Mouse (Mus musculus) embryonic stem cell, embryonic (primary cell): Measurements from ENCODE around the gene Col8a2.

Experiments
- CTCF ChIA-PET, 4 experiments: fragments of 300-600 bp in 2 of 4; fragments of 350-600 bp in 2 of 4; sonication (Branson Sonifier 250); formaldehyde crosslinking; loops; one replicate each; lab custom pipeline; 2022; ENCODE audit warnings: inconsistent platforms in 2 of 4; lab: Charles Lee
- POLR2A ChIA-PET, 4 experiments: fragments of 300-600 bp in 2 of 4; fragments of 350-600 bp in 2 of 4; sonication (Branson Sonifier 250); formaldehyde crosslinking; loops; one replicate each; lab custom pipeline; 2022; ENCODE audit warnings: antibody characterized with exemption in 4 of 4, inconsistent platforms in 1 of 4; lab: Charles Lee

Col8a2 gene

GRCm38 (mm10) chr4:126306058-126306457, 19.5 kb downstream of the Col8a2 start:
- POLR2A ChIA-PET = interaction anchor here in 2 of 4 experiments (0.6 to 2.1 kb wide), 4 partner anchors 8 to 94 kb away, joined by 3 to 5 read pairs (median 4); no protein-coding TSS in a partner anchor
- CTCF ChIA-PET = interaction anchor here (0.6 to 2.7 kb wide), 6 partner anchors 15 to 149 kb away, joined by 3 to 8 read pairs (median 3); partner anchors contain the start of genes Tekt2 (in 1 of the 4) and Trappc3 (in 1 of the 4)

- ChIA-PET CTCF (interaction anchor here in 3 of 4 experiments (0.7 to 2.7 kb wide), 4 partner anchors 15 to 126 kb away, joined by 3 to 8 read pairs (median 4); partner anchors contain the start of genes Adprhl2 (in 1 of the 3) and Trappc3 (in 1 of the 3)), POLR2A (interaction anchor here in 2 of 4 experiments (0.5 to 2.1 kb wide), 5 partner anchors 9 to 95 kb away, joined by 3 to 5 read pairs (median 4); partner anchors contain the start of gene Adprhl2 (in 1 of the 2))
These were observed 20.2 kb downstream of the Col8a2 start for GRCm38 (mm10) chr4:126306827-126307226.

GRCm38 (mm10) chr4:126309211-126309921, 22.8 kb downstream of the Col8a2 start:
- POLR2A ChIA-PET = interaction anchor here (0.6 to 3.0 kb wide), 19 partner anchors 12 to 235 kb away, joined by 3 to 13 read pairs (median 4); partner anchors contain the start of genes Adprhl2 (in 3 of the 4), Col8a2 (in 1 of the 4), Sh3d21 (in 1 of the 4) and Trappc3 (in 1 of the 4)
- CTCF ChIA-PET = interaction anchor here (0.5 to 2.9 kb wide), 60 partner anchors 8 to 1531 kb away, joined by 3 to 27 read pairs (median 4); partner anchors contain the start of genes Adprhl2 (in 4 of the 4), Tekt2 (in 2 of the 4), Ago3 (in 1 of the 4) and Col8a2 (in 1 of the 4)

DNA sequence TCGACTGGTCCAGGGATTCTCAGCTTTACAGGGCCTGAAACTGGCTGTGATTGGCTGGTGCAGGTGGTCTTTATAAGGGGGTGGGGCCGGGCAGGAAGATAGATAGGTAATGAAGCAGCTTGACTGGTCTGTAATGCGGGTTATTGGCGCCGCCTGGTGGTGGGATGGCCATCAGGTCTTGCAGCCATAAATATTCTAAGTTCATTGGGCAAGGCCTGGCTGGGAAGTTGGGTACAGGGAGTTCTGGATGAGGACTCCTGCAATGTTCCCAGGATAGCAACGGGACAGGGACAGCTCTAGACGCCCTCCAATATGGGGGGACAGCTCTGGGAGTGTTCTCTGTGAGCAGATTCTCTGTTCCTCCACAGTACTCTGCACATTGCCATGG, 23.3 kb downstream of the Col8a2 start:
- POLR2A ChIA-PET = interaction anchor here (0.5 to 3.0 kb wide), 20 partner anchors 11 to 234 kb away, joined by 3 to 13 read pairs (median 4); partner anchors contain the start of genes Adprhl2 (in 3 of the 4), Trappc3 (in 2 of the 4), Col8a2 (in 1 of the 4) and Sh3d21 (in 1 of the 4)

DNA sequence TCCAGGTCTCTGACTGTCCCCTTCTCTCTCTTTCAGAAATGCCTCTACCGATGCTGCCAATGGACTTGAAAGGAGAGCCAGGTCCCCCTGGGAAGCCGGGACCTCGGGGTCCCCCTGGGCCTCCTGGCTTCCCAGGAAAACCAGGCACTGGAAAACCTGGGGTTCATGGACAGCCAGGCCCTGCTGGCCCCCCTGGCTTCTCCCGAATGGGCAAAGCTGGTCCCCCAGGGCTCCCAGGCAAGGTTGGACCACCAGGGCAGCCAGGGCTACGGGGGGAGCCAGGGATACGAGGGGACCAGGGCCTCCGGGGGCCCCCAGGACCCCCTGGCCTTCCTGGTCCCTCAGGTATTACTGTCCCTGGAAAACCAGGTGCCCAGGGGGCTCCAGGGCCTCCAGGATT, 23.8 kb downstream of the Col8a2 start:
- ChIA-PET POLR2A (interaction anchor here in 3 of 4 experiments (0.5 to 3.0 kb wide), 17 partner anchors 11 to 234 kb away, joined by 3 to 13 read pairs (median 4); partner anchors contain the start of genes Adprhl2 (in 2 of the 3), Trappc3 (in 2 of the 3) and Sh3d21 (in 1 of the 3)), CTCF (interaction anchor here (0.7 to 2.9 kb wide), 37 partner anchors 11 to 224 kb away, joined by 3 to 27 read pairs (median 5); partner anchors contain the start of genes Adprhl2 (in 4 of the 4), Tekt2 (in 2 of the 4), Map7d1 (in 1 of the 4) and Trappc3 (in 1 of the 4))

More for the DNA sequence above, 23.3 kb downstream of the Col8a2 start:
- CTCF ChIA-PET = interaction anchor here (0.5 to 2.9 kb wide), 58 partner anchors 9 to 1244 kb away, joined by 3 to 27 read pairs (median 4); partner anchors contain the start of genes Adprhl2 (in 4 of the 4), Tekt2 (in 2 of the 4), Ago3 (in 1 of the 4) and Col8a2 (in 1 of the 4)

DNA sequence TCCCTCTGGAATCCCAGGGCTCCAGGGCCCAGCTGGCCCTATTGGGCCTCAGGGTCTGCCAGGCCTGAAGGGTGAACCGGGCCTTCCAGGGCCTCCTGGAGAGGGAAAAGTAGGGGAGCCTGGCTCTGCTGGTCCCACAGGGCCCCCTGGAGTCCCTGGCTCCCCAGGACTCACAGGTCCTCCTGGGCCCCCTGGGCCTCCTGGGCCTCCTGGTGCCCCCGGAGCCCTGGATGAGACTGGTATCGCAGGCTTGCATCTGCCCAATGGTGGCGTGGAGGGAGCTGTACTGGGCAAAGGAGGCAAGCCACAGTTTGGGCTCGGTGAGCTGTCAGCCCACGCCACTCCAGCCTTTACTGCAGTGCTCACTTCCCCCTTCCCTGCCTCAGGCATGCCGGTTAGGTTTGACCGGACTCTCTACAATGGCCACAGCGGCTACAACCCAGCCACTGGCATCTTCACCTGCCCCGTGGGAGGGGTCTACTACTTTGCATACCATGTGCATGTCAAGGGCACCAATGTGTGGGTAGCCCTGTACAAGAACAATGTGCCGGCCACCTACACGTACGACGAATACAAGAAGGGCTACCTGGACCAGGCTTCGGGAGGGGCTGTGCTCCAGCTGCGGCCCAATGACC, 25.1 kb downstream of the Col8a2 start:
- CTCF ChIA-PET = interaction anchor here in 2 of 4 experiments (1.1 to 2.5 kb wide), 2 partner anchors 10 kb away, joined by 4 to 8 read pairs; partner anchors contain the start of gene Adprhl2 (in 2 of the 2)
- POLR2A ChIA-PET = interaction anchor here in 2 of 4 experiments (0.7 to 2.1 kb wide), 5 partner anchors 10 to 245 kb away, joined by 3 to 6 read pairs (median 3); partner anchors contain the start of gene Adprhl2 (in 1 of the 2)

DNA sequence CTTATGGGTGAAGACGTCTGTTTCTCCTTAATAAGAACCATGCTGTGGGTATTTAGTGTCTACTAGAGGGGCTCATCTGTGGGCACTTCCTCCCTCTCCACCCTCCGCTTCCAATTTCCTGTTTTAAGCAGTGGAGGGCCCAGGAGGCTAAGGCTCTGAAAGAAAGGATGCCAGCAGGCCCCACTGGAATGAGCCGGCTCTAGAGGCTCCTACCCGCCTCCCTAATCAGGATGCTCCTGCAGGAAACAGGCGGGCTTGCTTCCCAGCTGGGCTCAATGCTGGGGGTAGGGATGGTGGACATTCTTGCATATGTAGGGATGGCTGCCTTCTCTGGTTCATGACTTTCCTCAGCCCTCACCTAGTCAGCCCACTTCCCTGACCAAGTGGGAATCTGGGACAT, 26.6 kb downstream of the Col8a2 start:
- CTCF ChIA-PET = interaction anchor here in 2 of 4 experiments (0.6 to 2.5 kb wide), 6 partner anchors 9 to 155 kb away, joined by 3 to 8 read pairs (median 6); partner anchors contain the start of gene Adprhl2 (in 1 of the 2)
- POLR2A ChIA-PET = interaction anchor here in 3 of 4 experiments (0.7 to 2.1 kb wide), 9 partner anchors 8 to 708 kb away, joined by 3 to 6 read pairs (median 4); partner anchors contain the start of genes Adprhl2 (in 2 of the 3), Sfpq (in 1 of the 3) and Stk40 (in 1 of the 3)

DNA sequence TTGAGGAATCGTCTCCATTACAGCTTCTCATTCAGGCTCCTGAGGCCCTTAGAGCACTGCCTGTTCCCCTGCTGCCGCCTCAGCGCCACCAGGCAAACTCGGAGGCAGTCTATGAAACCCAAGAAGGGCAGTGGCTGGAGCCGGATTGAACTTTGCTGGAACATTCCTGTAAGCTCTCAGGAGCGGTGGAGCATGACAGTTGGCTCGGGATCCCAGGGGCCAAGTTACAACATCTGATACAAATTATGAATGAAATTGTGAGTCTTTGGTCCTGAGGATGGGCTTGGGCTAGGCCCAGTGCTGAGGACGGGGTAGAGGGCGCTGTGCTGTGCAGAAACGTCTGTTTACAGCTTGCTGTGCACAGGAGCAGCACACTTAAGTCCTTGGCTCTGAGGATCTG, 27.8 kb downstream of the Col8a2 start:
- POLR2A ChIA-PET = interaction anchor here (0.5 to 1.7 kb wide), 12 partner anchors 8 to 707 kb away, joined by 3 to 5 read pairs (median 3); partner anchors contain the start of genes Ago3 (in 1 of the 4), Clspn (in 1 of the 4), Sfpq (in 1 of the 4) and Sh3d21 (in 1 of the 4)

GRCm38 (mm10) chr4:126315931-126316330, 29.3 kb downstream of the Col8a2 start:
- ChIA-PET POLR2A (interaction anchor here in 2 of 4 experiments (0.5 to 2.5 kb wide), 13 partner anchors 9 to 887 kb away, joined by 3 to 5 read pairs (median 3); partner anchors contain the start of genes Clspn (in 1 of the 2) and Psmb2 (in 1 of the 2)), CTCF (interaction anchor here in 3 of 4 experiments (0.6 to 1.2 kb wide), 6 partner anchors 12 to 88 kb away, joined by 3 to 12 read pairs (median 4); partner anchors contain the start of gene Trappc3 (in 1 of the 3))

More for the DNA sequence above, 27.8 kb downstream of the Col8a2 start:
- CTCF ChIA-PET = interaction anchor here in 2 of 4 experiments (0.6 to 2.5 kb wide), 6 partner anchors 7 to 541 kb away, joined by 3 to 8 read pairs (median 4); partner anchors contain the start of gene Adprhl2 (in 1 of the 2)

GRCm38 (mm10) chr4:126316443-126317040, 29.9 kb downstream of the Col8a2 start:
- POLR2A ChIA-PET = interaction anchor here in 2 of 4 experiments (0.5 to 2.5 kb wide), 12 partner anchors 8 to 887 kb away, joined by 3 to 5 read pairs (median 4); partner anchors contain the start of gene Psmb2 (in 1 of the 2)
- CTCF ChIA-PET = interaction anchor here in 3 of 4 experiments (0.6 to 1.2 kb wide), 6 partner anchors 12 to 88 kb away, joined by 3 to 12 read pairs (median 3); partner anchors contain the start of gene Trappc3 (in 1 of the 3)

- ChIA-PET CTCF (interaction anchor here in 1 of 4 experiments (2.5 to 4.2 kb wide), 2 partner anchors 11 to 13 kb away, joined by 13 to 27 read pairs; no protein-coding TSS in a partner anchor), POLR2A (interaction anchor here in 2 of 4 experiments (0.5 to 3.5 kb wide), 3 partner anchors 13 to 66 kb away, joined by 4 to 18 read pairs (median 4); no protein-coding TSS in a partner anchor)
These were observed 33.2 kb downstream of the Col8a2 start for GRCm38 (mm10) chr4:126319806-126320205.

DNA sequence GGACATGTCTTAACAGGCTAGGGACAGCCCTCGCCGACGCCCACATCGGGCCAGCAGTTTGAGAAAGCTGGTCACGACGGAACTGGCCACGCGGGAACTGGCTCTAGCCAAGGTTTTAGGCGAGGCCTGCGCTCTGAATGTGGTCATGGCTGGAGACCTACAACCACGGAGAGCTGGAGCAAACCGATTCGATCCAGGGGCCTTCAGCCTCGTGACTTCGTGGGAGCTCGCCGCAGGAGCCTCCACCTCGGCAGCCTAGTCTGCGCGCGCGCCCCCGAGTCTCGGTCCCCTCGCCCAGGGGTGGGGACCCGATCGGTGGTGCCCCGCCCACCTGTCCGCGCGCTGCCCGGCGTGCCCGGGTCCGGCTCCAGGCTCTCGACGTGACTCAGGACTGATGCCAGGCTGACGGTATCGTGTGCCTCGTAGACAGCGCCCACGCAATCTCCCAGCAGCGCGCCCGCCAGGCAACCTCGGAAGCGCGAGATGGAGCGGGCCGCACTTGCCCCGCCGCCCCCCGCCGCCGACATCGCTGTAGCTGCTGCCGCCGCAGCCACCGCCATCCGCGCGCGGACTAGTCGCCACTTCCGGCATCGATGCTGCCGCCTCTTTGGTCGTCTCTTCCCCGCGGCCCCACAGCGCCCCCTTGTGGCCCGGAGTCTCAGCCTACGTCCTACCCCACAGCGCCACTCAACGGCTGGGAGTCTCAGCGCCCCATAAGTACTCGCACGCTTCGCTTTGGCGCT, 34.7 kb downstream of the Col8a2 start, which contains the start of gene Adprhl2:
Gene Adprhl2 (minus strand): TSS at position 593 of the 743 bp plus-strand sequence.
- ChIA-PET POLR2A (interaction anchor here (0.5 to 3.5 kb wide), 56 partner anchors 8 to 852 kb away, joined by 3 to 26 read pairs (median 4); partner anchors contain the start of genes Ago3 (in 2 of the 4), Clspn (in 1 of the 4), Psmb2 (in 1 of the 4) and Sfpq (in 1 of the 4)), CTCF (interaction anchor here (0.6 to 4.2 kb wide), 75 partner anchors 8 to 1037 kb away, joined by 3 to 45 read pairs (median 4); partner anchors contain the start of genes Map7d1 (in 2 of the 4), Trappc3 (in 2 of the 4), Ago1 (in 1 of the 4) and Smim12 (in 1 of the 4))

- ChIA-PET CTCF (interaction anchor here (0.6 to 4.2 kb wide), 70 partner anchors 8 to 922 kb away, joined by 3 to 45 read pairs (median 4); partner anchors contain the start of genes Trappc3 (in 2 of the 4), AU040320 (in 1 of the 4), Ago1 (in 1 of the 4) and Map7d1 (in 1 of the 4)), POLR2A (interaction anchor here (0.5 to 3.5 kb wide), 48 partner anchors 8 to 699 kb away, joined by 3 to 26 read pairs (median 4); partner anchors contain the start of genes Ago3 (in 2 of the 4), Clspn (in 1 of the 4), Psmb2 (in 1 of the 4) and Sfpq (in 1 of the 4))
These were observed 35.4 kb downstream of the Col8a2 start for GRCm38 (mm10) chr4:126321854-126322511.

DNA sequence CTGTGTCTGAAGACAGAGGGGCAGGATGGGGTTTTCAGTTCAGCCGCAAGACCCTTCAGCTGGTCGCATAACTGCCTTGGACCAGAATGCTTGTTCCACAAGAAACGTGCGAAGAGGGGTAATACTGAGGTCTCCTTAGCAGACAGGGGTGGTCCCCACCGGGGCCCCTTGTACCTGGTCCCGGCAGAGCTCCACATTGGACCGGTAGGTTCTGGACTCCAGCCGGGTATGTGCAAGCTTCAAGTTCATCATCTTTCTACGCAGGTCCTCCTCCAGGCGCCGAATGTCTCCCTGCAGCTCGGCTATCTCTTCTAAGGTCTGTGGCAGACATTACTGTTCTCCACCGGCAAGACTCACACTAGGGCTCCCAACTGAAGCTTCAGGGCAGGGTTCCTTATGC, 36.1 kb downstream of the Col8a2 start:
- POLR2A ChIA-PET = interaction anchor here in 3 of 4 experiments (0.5 to 3.5 kb wide), 25 partner anchors 9 to 530 kb away, joined by 3 to 26 read pairs (median 4); partner anchors contain the start of genes Ago3 (in 1 of the 3), Clspn (in 1 of the 3), Psmb2 (in 1 of the 3) and Trappc3 (in 1 of the 3)
- CTCF ChIA-PET = interaction anchor here (0.7 to 4.2 kb wide), 30 partner anchors 9 to 431 kb away, joined by 3 to 45 read pairs (median 5); partner anchors contain the start of genes AU040320 (in 1 of the 4), Ago1 (in 1 of the 4), Col8a2 (in 1 of the 4) and Map7d1 (in 1 of the 4)
